Mouse (Mus musculus) adrenal gland (tissue): ENCODE data around the gene Rpl13a.
"Not testable (repeated sequence)": the region's sequence is repeated elsewhere in the genome, so short reads cannot be mapped to it uniquely, and the experiment has no call there.

Experiments used
- intact Hi-C: fragments of 180-260 bp; cut with DNase I; formaldehyde crosslinking; loops from one replicate; pipeline ENCODE4 v1.15.1; 2025

The Rpl13a gene

GRCm38 (mm10) chr7:45137171-45138006, 8.8 kb upstream of the Rpl13a start:
- intact Hi-C loops: no loop called here

- intact Hi-C loops: loop anchor here (1.0 kb wide), 1 partner anchor 56 kb away; no protein-coding TSS in a partner anchor
These were observed 7.5 kb upstream of the Rpl13a start, which contains the start of the genes Gm45713 and Flt3l for GRCm38 (mm10) chr7:45135993-45136567. Gene Gm45713, minus strand, starts transcription at chr7:45136231. Gene Flt3l, minus strand, starts transcription at chr7:45136432.

GRCm38 (mm10) chr7:45135370-45135769, 6.8 kb upstream of the Rpl13a start:
- intact Hi-C loops: no loop called here

- intact Hi-C loops: no loop called here
These were observed 6.0 kb upstream of the Rpl13a start for GRCm38 (mm10) chr7:45134544-45135026.

GRCm38 (mm10) chr7:45133446-45134159, 5.0 kb upstream of the Rpl13a start:
- intact Hi-C loops: no loop called here

GRCm38 (mm10) chr7:45131850-45132249, 3.3 kb upstream of the Rpl13a start:
- intact Hi-C loops: no loop called here

- intact Hi-C loops: no loop called here
These were observed 1.4 kb upstream of the Rpl13a start for GRCm38 (mm10) chr7:45129776-45130512.

GRCm38 (mm10) chr7:45129318-45129717, 757 bp upstream of the Rpl13a start:
- intact Hi-C loops: no loop called here

- intact Hi-C loops: no loop called here
These were observed 799 bp downstream of the Rpl13a start for GRCm38 (mm10) chr7:45127700-45128224.

- intact Hi-C loops: no loop called here
These were observed 1.5 kb downstream of the Rpl13a start for GRCm38 (mm10) chr7:45126844-45127699.

GRCm38 (mm10) chr7:45126147-45126843, 2.3 kb downstream of the Rpl13a start:
- intact Hi-C loops: no loop called here

GRCm38 (mm10) chr7:45125649-45126048, 2.9 kb downstream of the Rpl13a start:
- intact Hi-C loops: not testable (repeated sequence)

GRCm38 (mm10) chr7:45125144-45125600, 3.4 kb downstream of the Rpl13a start:
- intact Hi-C loops: no loop called here

GRCm38 (mm10) chr7:45124224-45125143, 4.1 kb downstream of the Rpl13a start, which contains the start of gene Rps11:
Gene Rps11, minus strand, starts transcription at chr7:45124439.
- intact Hi-C loops: loop anchor here (5.0 kb wide), 1 partner anchor 42 kb away; no protein-coding TSS in a partner anchor

- intact Hi-C loops: loop anchor here (5.0 kb wide), 1 partner anchor 41 kb away; no protein-coding TSS in a partner anchor
These were observed 5.4 kb downstream of the Rpl13a start for GRCm38 (mm10) chr7:45123186-45123570.

- intact Hi-C loops: loop anchor here (5.0 kb wide), 1 partner anchor 40 kb away; no protein-coding TSS in a partner anchor
These were observed 5.9 kb downstream of the Rpl13a start for GRCm38 (mm10) chr7:45122561-45123185.

- intact Hi-C loops: loop anchor here (5.0 kb wide), 1 partner anchor 40 kb away; no protein-coding TSS in a partner anchor
These were observed 6.6 kb downstream of the Rpl13a start for GRCm38 (mm10) chr7:45121966-45122365.
